Mouse (Mus musculus) lung, embryonic 16.5 days (tissue): Measurements from ENCODE around the gene Ccdc162. TPM values are rescaled to one million over a fixed set of nuclear protein-coding genes. Genes with fewer than 3 reads are reported as not detected.

ENCODE experiments used
- ATAC-seq: fragments of 200-750 bp; cut with Nextera tagmentation; 2 replicates; pipeline ENCODE4 v1.8.0; 2017; ENCODE audit warnings: low read depth, mild to moderate bottlenecking, moderate library complexity
- H3K27ac ChIP-seq: fragments of 300-500 bp; sonication (generic); 2 replicates; pipeline ENCODE4 v1.5.1; 2014; ENCODE audit warnings: mild to moderate bottlenecking, control low read depth, low read length
- H3K27me3 ChIP-seq: fragments of 300-500 bp; sonication (generic); 2 replicates; pipeline ENCODE4 v1.6.1; 2014; ENCODE audit warnings: low read depth, low read length, mixed read lengths; ENCODE audit not compliant: control insufficient read depth, insufficient read depth
- H3K36me3 ChIP-seq: fragments of 300-500 bp; sonication (generic); 2 replicates; pipeline ENCODE4 v1.6.1; 2014; ENCODE audit warnings: low read length; ENCODE audit not compliant: control insufficient read depth, insufficient read depth
- H3K4me1 ChIP-seq: fragments of 300-500 bp; sonication (generic); replicated peaks from 2 replicates; pipeline ENCODE4 v1.6.1; 2014; ENCODE audit warnings: low read length, mixed read lengths; ENCODE audit not compliant: control insufficient read depth, insufficient read depth
- H3K4me2 ChIP-seq: fragments of 300-500 bp; sonication (generic); 2 replicates; pipeline ENCODE4 v1.6.1; 2014; ENCODE audit warnings: low read depth, low read length, control low read depth
- H3K4me3 ChIP-seq: fragments of 300-500 bp; sonication (generic); 2 replicates; pipeline ENCODE4 v1.5.1; 2014; ENCODE audit warnings: mild to moderate bottlenecking, low read length, control low read depth
- H3K9ac ChIP-seq: fragments of 300-500 bp; sonication (generic); 2 replicates; pipeline ENCODE4 v1.6.1; 2014; ENCODE audit warnings: low read length, control low read depth
- H3K9me3 ChIP-seq: fragments of 300-500 bp; sonication (generic); 2 replicates; pipeline ENCODE4 v1.6.1; 2016; ENCODE audit warnings: low read length; ENCODE audit not compliant: control insufficient read depth
- whole genome bisulfite sequencing: fragments of 180-500 bp; shearing (Covaris S2); extraction: QIAGEN DNeasy Blood & Tissue Kit; methylation state at CpG from one replicate; pipeline ENCODE4 v1.1.7; 2014; 5-methylcytosine and 5-hydroxymethylcytosine counted together
- polyA plus RNA-seq: library from polyadenylated mRNA; unstranded; fragments of >200 nt; fragmentation: Nextera tagmentation; extraction: Ambion mirVana; gene quantifications from 2 replicates; pipeline ENCODE4 v1.2.1, GENCODE M21; 2015

The Ccdc162 gene
- polyA plus RNA-seq, 1 experiment from 2014 or later, result 1.3 TPM

DNA sequence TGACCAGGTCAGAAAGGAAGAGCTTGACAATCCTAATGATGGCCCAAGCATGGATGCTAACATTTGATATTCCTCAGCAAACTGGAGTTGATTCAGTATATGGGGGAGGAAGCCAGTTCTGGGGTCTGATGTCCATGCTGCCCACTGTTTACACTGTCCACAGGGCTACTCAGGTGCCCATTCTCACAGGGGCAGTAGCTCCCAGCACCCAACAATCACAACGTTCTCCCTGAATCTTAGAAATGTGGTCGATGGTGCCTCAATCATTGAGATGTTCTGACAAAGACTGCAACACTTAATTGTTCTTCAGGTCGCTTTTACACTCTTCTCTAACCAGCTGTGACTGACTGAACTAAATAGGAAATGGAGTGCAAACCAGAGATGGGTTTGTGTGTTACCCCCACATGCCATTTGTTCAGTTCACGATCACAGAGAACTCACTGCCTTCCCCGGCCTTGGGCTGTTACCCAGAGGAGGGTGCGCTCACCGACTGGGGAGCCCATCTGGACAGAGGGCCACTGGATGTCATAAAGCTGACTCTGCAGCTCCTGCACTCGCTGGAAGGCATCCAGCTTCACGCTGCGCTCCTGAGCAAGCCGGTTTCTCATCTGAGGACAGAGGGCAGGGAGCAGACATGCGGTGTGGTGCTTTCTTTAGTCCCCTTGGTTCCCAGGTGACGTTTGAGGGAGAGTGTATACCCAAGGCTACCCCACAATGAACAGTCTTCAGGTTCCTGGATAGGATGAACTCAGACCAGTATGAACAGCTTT lies 169.9 kb downstream of the Ccdc162 start:
- Histone ChIP-seq H3K27me3 (no peaks in the 10 kb centered on the region), H3K4me3 (no peak overlapping the region), H3K9ac (no peak overlapping the region), H3K4me2 (no peak overlapping the region), H3K36me3 (no peaks in the 10 kb centered on the region), H3K9me3 (peaks cover 4% of the 10 kb centered on the region), H3K27ac (no peak overlapping the region), H3K4me1 (peaks cover 7% of the 10 kb centered on the region; the same call in 1 of the 2 replicates)
- no peak for ATAC-seq
- WGBS, result 56% methylated on average over 13 of the region's 13 CpGs

DNA sequence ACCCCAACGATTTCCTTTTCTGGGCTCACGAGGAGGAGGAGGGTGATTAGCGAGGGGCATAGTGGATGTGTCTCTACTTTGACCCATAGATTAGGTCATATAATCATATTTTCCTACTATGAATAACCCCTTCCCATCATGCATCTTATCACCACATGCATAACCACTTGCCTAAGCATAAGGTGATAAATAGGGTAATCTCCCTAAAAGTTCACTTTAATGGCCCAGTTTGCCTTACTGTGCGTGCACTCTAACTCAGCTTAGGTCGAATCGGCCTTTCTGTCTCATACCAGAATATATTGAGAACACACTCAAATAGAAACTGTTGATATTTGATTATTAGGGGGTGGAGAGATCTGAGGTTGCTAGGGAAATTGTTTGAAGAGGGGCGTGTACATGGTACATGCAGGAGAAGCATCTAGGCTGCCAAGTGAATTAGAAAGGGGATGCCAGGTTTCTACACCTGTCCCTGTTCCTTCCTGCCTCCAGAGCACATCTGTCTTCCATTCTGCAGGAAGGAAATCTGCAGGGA lies 171.1 kb downstream of the Ccdc162 start:
- Histone ChIP-seq H3K36me3 (no peaks in the 10 kb centered on the region), H3K27ac (no peak overlapping the region), H3K9me3 (peaks cover 4% of the 10 kb centered on the region), H3K4me3 (no peak overlapping the region), H3K9ac (no peak overlapping the region), H3K27me3 (no peaks in the 10 kb centered on the region), H3K4me2 (no peak overlapping the region), H3K4me1 (peaks cover 7% of the 10 kb centered on the region; the same call in 1 of the 2 replicates)
- ATAC-seq, result no peak
- 44% methylated on average over 7 of the region's 7 CpGs for WGBS

- H3K4me2 ChIP-seq, result no peak overlapping the region
- peaks cover 7% of the 10 kb centered on the region; the same call in 1 of the 2 replicates for H3K4me1 ChIP-seq
- H3K9ac ChIP-seq, result no peak overlapping the region
- 5% methylated on average over 7 of the region's 7 CpGs for WGBS
- no peaks in the 10 kb centered on the region for H3K27me3 ChIP-seq
- no peak overlapping the region for H3K27ac ChIP-seq
- peaks cover 4% of the 10 kb centered on the region for H3K9me3 ChIP-seq
- no peaks in the 10 kb centered on the region for H3K36me3 ChIP-seq
- H3K4me3 ChIP-seq, result no peak overlapping the region
- no peak for ATAC-seq
Measured at GRCm38 (mm10) chr10:41544481-41545190, 171.8 kb downstream of the Ccdc162 start.

DNA sequence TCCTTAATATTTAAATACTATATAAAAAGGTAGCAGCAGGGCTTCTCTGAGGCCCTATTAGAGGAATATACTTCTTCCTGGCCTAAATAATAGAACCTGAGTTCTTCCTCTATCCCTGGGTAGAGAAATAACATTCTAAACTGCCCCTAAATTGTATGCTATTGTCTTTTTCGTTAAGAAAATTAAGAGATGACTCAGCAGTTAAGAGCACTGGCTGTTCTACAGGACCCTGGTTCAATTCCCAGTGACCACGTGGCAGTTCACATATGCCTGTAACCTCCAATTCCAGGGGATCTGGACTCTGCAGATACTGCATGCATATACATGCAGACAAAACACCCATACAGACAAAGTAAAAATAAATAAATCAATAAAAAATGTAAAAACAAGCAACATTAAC lies 172.6 kb downstream of the Ccdc162 start:
- ATAC-seq, result no peak
- no peak overlapping the region for H3K4me2 ChIP-seq
- peaks cover 7% of the 10 kb centered on the region; the same call in 1 of the 2 replicates for H3K4me1 ChIP-seq
- H3K27me3 ChIP-seq, result no peaks in the 10 kb centered on the region
- no peaks in the 10 kb centered on the region for H3K36me3 ChIP-seq
- no peaks in the 10 kb centered on the region for H3K9me3 ChIP-seq
- H3K9ac ChIP-seq, result no peak overlapping the region
- H3K4me3 ChIP-seq, result no peak overlapping the region
- no peak overlapping the region for H3K27ac ChIP-seq
- WGBS, result 64% methylated on average over 2 of the region's 2 CpGs

DNA sequence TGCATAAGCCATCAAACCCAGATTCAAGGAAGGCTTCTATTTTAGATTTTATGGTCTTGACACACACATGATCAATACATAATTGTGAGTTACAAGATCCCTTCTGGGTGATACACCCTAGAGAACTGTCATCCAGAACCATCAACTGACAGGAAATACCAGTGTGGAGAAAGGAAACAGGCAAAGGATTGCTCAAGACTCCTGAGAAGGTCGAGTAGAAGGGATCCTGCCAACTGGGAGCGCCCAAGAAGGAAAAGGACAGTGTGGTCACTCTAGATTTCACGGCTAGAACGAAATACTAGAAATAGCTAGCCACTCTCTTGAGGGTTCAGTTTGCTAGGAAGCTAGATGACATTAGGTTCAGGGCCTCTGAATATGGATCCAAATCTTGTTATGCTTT lies 173.0 kb downstream of the Ccdc162 start:
- no peak overlapping the region for H3K27ac ChIP-seq
- H3K4me2 ChIP-seq, result no peak overlapping the region
- H3K36me3 ChIP-seq, result no peaks in the 10 kb centered on the region
- no peaks in the 10 kb centered on the region for H3K9me3 ChIP-seq
- no peaks in the 10 kb centered on the region for H3K27me3 ChIP-seq
- peaks cover 7% of the 10 kb centered on the region; the same call in 1 of the 2 replicates for H3K4me1 ChIP-seq
- H3K9ac ChIP-seq, result no peak overlapping the region
- WGBS, result 77% methylated on average over 4 of the region's 4 CpGs
- no peak for ATAC-seq
- no peak overlapping the region for H3K4me3 ChIP-seq

- Histone ChIP-seq H3K36me3 (no peaks in the 10 kb centered on the region), H3K4me2 (no peak overlapping the region), H3K4me3 (no peak overlapping the region), H3K9ac (no peak overlapping the region), H3K27me3 (no peaks in the 10 kb centered on the region), H3K4me1 (peaks cover 7% of the 10 kb centered on the region; the same call in 1 of the 2 replicates), H3K27ac (no peak overlapping the region), H3K9me3 (no peaks in the 10 kb centered on the region)
- ATAC-seq, result no peak
- WGBS, result 95% methylated on average over 6 of the region's 6 CpGs
Measured at GRCm38 (mm10) chr10:41542057-41542456, 174.4 kb downstream of the Ccdc162 start.

DNA sequence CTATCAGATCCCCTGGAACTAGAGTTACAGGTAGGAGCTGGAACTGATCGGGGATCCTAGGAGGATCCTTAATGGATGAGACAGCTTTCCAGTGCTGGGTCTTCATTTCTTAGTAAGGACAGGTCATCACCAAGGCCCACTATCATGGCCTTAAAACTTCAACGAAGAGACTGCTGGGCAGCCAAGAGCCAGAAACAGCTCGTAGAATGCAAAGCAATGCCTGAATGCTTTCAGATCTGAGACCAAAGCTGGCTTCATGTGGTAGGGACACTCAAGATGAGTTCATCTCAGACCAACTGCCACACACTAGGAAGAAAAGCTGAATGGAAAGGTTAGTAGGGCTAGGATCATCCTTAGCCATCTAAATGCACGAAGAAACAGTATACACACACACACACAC lies 177.4 kb downstream of the Ccdc162 start:
- H3K4me1 ChIP-seq, result no peaks in the 10 kb centered on the region
- no peaks in the 10 kb centered on the region for H3K27me3 ChIP-seq
- no peak overlapping the region for H3K4me2 ChIP-seq
- 91% methylated on average over 4 of the region's 4 CpGs for WGBS
- no peak for ATAC-seq
- H3K4me3 ChIP-seq, result no peak overlapping the region
- no peak overlapping the region for H3K9ac ChIP-seq
- H3K36me3 ChIP-seq, result peaks cover 3% of the 10 kb centered on the region; the same call in 1 of the 2 replicates
- H3K27ac ChIP-seq, result no peak overlapping the region
- no peaks in the 10 kb centered on the region for H3K9me3 ChIP-seq

DNA sequence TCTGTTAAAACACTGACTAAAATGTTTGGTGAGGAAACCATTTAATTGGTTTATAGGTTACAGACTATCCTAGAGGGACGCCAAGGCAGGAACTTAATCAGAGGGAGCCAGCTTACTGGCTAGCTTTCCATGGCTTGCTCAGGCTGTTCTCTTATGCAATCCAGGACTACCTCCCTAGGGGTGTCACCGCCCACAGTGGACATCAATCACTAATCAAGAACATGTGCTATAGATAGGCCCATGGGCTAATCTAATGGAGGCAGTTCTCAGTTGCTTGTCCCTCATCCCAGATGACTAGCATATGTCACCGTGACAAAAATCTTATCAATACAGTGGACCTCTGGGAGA lies 178.5 kb downstream of the Ccdc162 start:
- peaks cover 8% of the 10 kb centered on the region for H3K36me3 ChIP-seq
- WGBS, result 84% methylated on average over 3 of the region's 3 CpGs

DNA sequence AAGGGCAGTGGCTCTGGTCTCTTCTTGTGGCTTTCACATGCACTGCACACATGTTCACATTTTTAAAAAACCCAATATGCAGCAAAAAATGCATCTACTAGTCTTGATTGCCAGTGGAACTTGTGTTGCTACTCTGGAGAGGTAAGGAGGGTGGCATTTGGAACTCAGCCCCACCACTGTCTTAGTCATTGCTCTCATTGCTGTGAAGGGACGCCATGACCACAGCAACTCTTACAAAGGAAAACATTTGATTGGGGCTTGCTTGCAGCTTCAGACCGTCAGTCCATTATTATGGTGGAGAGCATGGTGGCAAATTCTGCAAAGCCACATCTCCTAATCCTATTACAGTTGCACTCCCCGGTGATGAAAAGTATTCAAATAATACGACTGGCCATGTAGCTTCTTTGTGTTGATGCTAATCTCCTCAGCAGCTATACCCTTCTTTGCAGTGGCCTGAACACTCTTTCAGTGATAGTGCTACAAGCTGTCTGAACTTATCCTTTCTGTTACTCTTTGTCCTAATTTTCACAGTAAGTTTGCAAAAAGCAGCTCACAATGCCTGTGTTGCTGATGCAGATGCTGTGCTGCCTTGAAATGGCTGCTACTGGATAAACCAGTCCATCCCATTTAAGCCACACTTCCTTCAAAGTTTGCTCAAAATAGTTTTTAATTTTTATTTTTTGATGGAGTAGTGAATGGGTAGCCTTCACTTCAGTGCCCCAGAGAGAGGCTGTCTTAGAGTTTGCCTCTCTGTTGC lies 179.0 kb downstream of the Ccdc162 start:
- H3K4me2 ChIP-seq, result no peak overlapping the region
- H3K9me3 ChIP-seq, result no peaks in the 10 kb centered on the region
- H3K36me3 ChIP-seq, result peaks cover 13% of the 10 kb centered on the region
- H3K4me1 ChIP-seq, result no peaks in the 10 kb centered on the region
- no peak overlapping the region for H3K27ac ChIP-seq
- no peak overlapping the region for H3K9ac ChIP-seq
- no peak overlapping the region for H3K4me3 ChIP-seq
- 92% methylated on average over 4 of the region's 4 CpGs for WGBS
- no peak for ATAC-seq
- no peaks in the 10 kb centered on the region for H3K27me3 ChIP-seq

More for the DNA sequence above, 178.5 kb downstream of the Ccdc162 start:
- Histone ChIP-seq H3K4me3 (no peak overlapping the region), H3K9me3 (no peaks in the 10 kb centered on the region), H3K4me1 (no peaks in the 10 kb centered on the region), H3K27me3 (no peaks in the 10 kb centered on the region), H3K4me2 (no peak overlapping the region), H3K9ac (no peak overlapping the region), H3K27ac (no peak overlapping the region)
- no peak for ATAC-seq
